Mouse (Mus musculus) liver, embryonic 13.5 days (tissue): Measurements from ENCODE around the gene Foxe3. TPM values are rescaled to one million over a fixed set of nuclear protein-coding genes. Genes with fewer than 3 reads are reported as not detected.
A peak's percentile ranks its signal among the peaks of the same experiment; 100 is the strongest.

Experiments
- ATAC-seq: fragments of 200-750 bp; cut with Nextera tagmentation; 2 replicates; pipeline ENCODE4 v1.8.0; 2017; ENCODE audit warnings: low read depth, mild to moderate bottlenecking, moderate number of reproducible peaks, moderate library complexity
- DNase-seq: peaks from one replicate; pipeline ENCODE4 v3.0.0; 2022
- H3K27ac ChIP-seq: fragments of 300-500 bp; sonication (generic); 2 replicates; pipeline ENCODE4 v1.5.1; 2015; ENCODE audit warnings: moderate library complexity, mild to moderate bottlenecking, inconsistent platforms
- H3K27me3 ChIP-seq: fragments of 300-500 bp; sonication (generic); 2 replicates; pipeline ENCODE4 v1.6.1; 2015; ENCODE audit warnings: mild to moderate bottlenecking, inconsistent platforms
- H3K36me3 ChIP-seq: fragments of 300-500 bp; sonication (generic); 2 replicates; pipeline ENCODE4 v1.6.1; 2015; ENCODE audit warnings: mild to moderate bottlenecking, inconsistent platforms
- H3K4me1 ChIP-seq: fragments of 300-500 bp; sonication (generic); replicated peaks from 2 replicates; pipeline ENCODE4 v1.6.1; 2015; ENCODE audit warnings: inconsistent platforms
- H3K4me2 ChIP-seq: fragments of 300-500 bp; sonication (generic); 2 replicates; pipeline ENCODE4 v1.6.1; 2015; ENCODE audit warnings: inconsistent platforms, mild to moderate bottlenecking, moderate library complexity
- H3K4me3 ChIP-seq: fragments of 300-500 bp; sonication (generic); replicated peaks from 2 replicates; pipeline ENCODE4 v1.5.1; 2015; ENCODE audit warnings: mild to moderate bottlenecking, inconsistent platforms
- H3K9ac ChIP-seq: fragments of 300-500 bp; sonication (generic); 2 replicates; pipeline ENCODE4 v1.6.1; 2015; ENCODE audit warnings: mild to moderate bottlenecking, inconsistent platforms
- H3K9me3 ChIP-seq: fragments of 300-500 bp; sonication (generic); replicated peaks from 2 replicates; pipeline ENCODE4 v1.6.1; 2016; ENCODE audit warnings: inconsistent platforms
- WGBS: fragments of 180-500 bp; shearing (Covaris S2); methylation state at CpG from one replicate; pipeline ENCODE4 v1.1.7; 2015; ENCODE audit not compliant: insufficient replicate concordance; 5-methylcytosine and 5-hydroxymethylcytosine counted together
- polyA plus RNA-seq: library from polyadenylated mRNA; unstranded; fragments of >200 nt; fragmentation: Nextera tagmentation; extraction: Ambion mirVana; gene quantifications from 2 replicates; pipeline ENCODE4 v1.2.1, GENCODE M21; 2015

The Foxe3 gene
- polyA plus RNA-seq, 1 experiment from 2014 or later: not detected

GRCm38 (mm10) chr4:114916056-114916455 lies 9.8 kb downstream of the Foxe3 start:
- H3K4me1 ChIP-seq: no peaks in the 10 kb centered on the region
- H3K27ac ChIP-seq: no peak overlapping the region
- DNase-seq (no peak), ATAC-seq (no peak)
- no peak overlapping the region for H3K4me2 ChIP-seq
- 30% methylated on average over 4 of the region's 4 CpGs for WGBS
- no peaks in the 10 kb centered on the region for H3K36me3 ChIP-seq
- H3K9ac ChIP-seq: no peak overlapping the region
- no peaks in the 10 kb centered on the region for H3K9me3 ChIP-seq
- H3K4me3 ChIP-seq: no peak overlapping the region
- H3K27me3 ChIP-seq: peaks cover 75% of the 10 kb centered on the region

GRCm38 (mm10) chr4:114913594-114913962 lies 12.2 kb downstream of the Foxe3 start:
- Histone ChIP-seq H3K27me3 (peaks cover 85% of the 10 kb centered on the region), H3K27ac (no peak overlapping the region), H3K4me3 (no peak overlapping the region), H3K4me2 (no peak overlapping the region), H3K9ac (no peak overlapping the region), H3K9me3 (no peaks in the 10 kb centered on the region), H3K36me3 (no peaks in the 10 kb centered on the region), H3K4me1 (peaks cover 15% of the 10 kb centered on the region)
- 1% methylated on average over 13 of the region's 13 CpGs for WGBS
- DNase-seq (no peak), ATAC-seq (no peak)

GRCm38 (mm10) chr4:114912705-114913593 lies 12.9 kb downstream of the Foxe3 start:
- 10% methylated on average over 35 of the region's 35 CpGs for WGBS
- H3K9me3 ChIP-seq: no peaks in the 10 kb centered on the region
- no peak overlapping the region for H3K4me3 ChIP-seq
- peaks cover 21% of the 10 kb centered on the region for H3K4me1 ChIP-seq
- no peak overlapping the region for H3K27ac ChIP-seq
- H3K36me3 ChIP-seq: no peaks in the 10 kb centered on the region
- H3K9ac ChIP-seq: no peak overlapping the region
- peaks cover 91% of the 10 kb centered on the region for H3K27me3 ChIP-seq
- no peak overlapping the region for H3K4me2 ChIP-seq
- no peak for DNase-seq
- ATAC-seq: no peak

GRCm38 (mm10) chr4:114909602-114910484 lies 16.0 kb downstream of the Foxe3 start:
- Histone ChIP-seq H3K27me3 (peaks cover 100% of the 10 kb centered on the region), H3K4me1 (peaks cover 26% of the 10 kb centered on the region), H3K36me3 (no peaks in the 10 kb centered on the region), H3K9ac (peak overlapping the region; percentile 55; the same call in 1 of the 2 replicates), H3K27ac (no peak overlapping the region), H3K4me3 (peak overlapping the region; percentile 62), H3K9me3 (no peaks in the 10 kb centered on the region), H3K4me2 (peak overlapping the region; percentile 85)
- ATAC-seq (no peak), DNase-seq (no peak)
- 2% methylated on average over 20 of the region's 20 CpGs for WGBS

- Histone ChIP-seq H3K4me1 (peaks cover 26% of the 10 kb centered on the region), H3K9me3 (no peaks in the 10 kb centered on the region), H3K4me3 (peak within 1 kb of the TSS; percentile 62), H3K4me2 (peak within 1 kb of the TSS; percentile 85), H3K27me3 (peaks cover 100% of the 10 kb centered on the region), H3K36me3 (no peaks in the 10 kb centered on the region), H3K9ac (peak within 1 kb of the TSS; percentile 55), H3K27ac (no peak within 1 kb of the TSS)
- under 1% methylated on average over 62 of the region's 64 CpGs for WGBS
- DNase-seq: peak; percentile 75
- peak; percentile 88 for ATAC-seq
These were observed 16.8 kb downstream of the Foxe3 start, which contains the start of gene Foxd2 for GRCm38 (mm10) chr4:114908829-114909601. Gene Foxd2, minus strand, starts transcription at chr4:114908873.

GRCm38 (mm10) chr4:114907951-114908828 lies 17.6 kb downstream of the Foxe3 start:
- Histone ChIP-seq H3K27ac (no peak overlapping the region), H3K9me3 (no peaks in the 10 kb centered on the region), H3K9ac (peak overlapping the region; percentile 55), H3K36me3 (no peaks in the 10 kb centered on the region), H3K4me3 (peak overlapping the region; percentile 62), H3K27me3 (peaks cover 100% of the 10 kb centered on the region), H3K4me2 (peak overlapping the region; percentile 85), H3K4me1 (peaks cover 26% of the 10 kb centered on the region)
- DNase-seq: no peak
- WGBS: 1% methylated on average over 102 of the region's 103 CpGs
- no peak for ATAC-seq

- H3K4me1 ChIP-seq: peaks cover 26% of the 10 kb centered on the region
- DNase-seq (no peak), ATAC-seq (no peak)
- no peaks in the 10 kb centered on the region for H3K36me3 ChIP-seq
- peak overlapping the region; percentile 62 for H3K4me3 ChIP-seq
- WGBS: 2% methylated on average over 73 of the region's 74 CpGs
- no peak overlapping the region for H3K9ac ChIP-seq
- H3K27me3 ChIP-seq: peaks cover 100% of the 10 kb centered on the region
- H3K9me3 ChIP-seq: no peaks in the 10 kb centered on the region
- H3K4me2 ChIP-seq: peak overlapping the region; percentile 85
- H3K27ac ChIP-seq: no peak overlapping the region
These were observed 18.5 kb downstream of the Foxe3 start for GRCm38 (mm10) chr4:114907056-114907917.

- H3K36me3 ChIP-seq: no peaks in the 10 kb centered on the region
- H3K9me3 ChIP-seq: no peaks in the 10 kb centered on the region
- H3K4me1 ChIP-seq: peaks cover 26% of the 10 kb centered on the region
- no peak overlapping the region for H3K27ac ChIP-seq
- peaks cover 100% of the 10 kb centered on the region for H3K27me3 ChIP-seq
- 13% methylated on average over 10 of the region's 10 CpGs for WGBS
- no peak overlapping the region for H3K9ac ChIP-seq
- no peak overlapping the region for H3K4me3 ChIP-seq
- H3K4me2 ChIP-seq: no peak overlapping the region
- no peak for DNase-seq
- ATAC-seq: no peak
These were observed 19.7 kb downstream of the Foxe3 start for GRCm38 (mm10) chr4:114905969-114906680.

GRCm38 (mm10) chr4:114905501-114905900 lies 20.3 kb downstream of the Foxe3 start:
- peaks cover 26% of the 10 kb centered on the region for H3K4me1 ChIP-seq
- no peak for ATAC-seq

More at GRCm38 (mm10) chr4:114905501-114905900, 20.3 kb downstream of the Foxe3 start:
- Histone ChIP-seq H3K4me2 (no peak overlapping the region), H3K27ac (no peak overlapping the region), H3K4me3 (no peak overlapping the region), H3K9ac (no peak overlapping the region), H3K36me3 (no peaks in the 10 kb centered on the region), H3K9me3 (no peaks in the 10 kb centered on the region), H3K27me3 (peaks cover 100% of the 10 kb centered on the region)
- no peak for DNase-seq
- 45% methylated on average over 3 of the region's 3 CpGs for WGBS
